Mouse (Mus musculus) liver, adult 2 months (tissue): ENCODE measurements around the gene Fam181a.

Source experiments
- CTCF ChIP-seq: fragments of 200-500 bp; IDR thresholded peaks from 2 replicates; pipeline ENCODE4 v1.5.1; 2011; ENCODE audit warnings: low read depth, low read length, control low read depth
- POLR2A ChIP-seq: fragments of 200-500 bp; IDR thresholded peaks from 2 replicates; pipeline ENCODE4 v1.6.1; 2011; ENCODE audit warnings: low read length, control low read depth; ENCODE audit not compliant: insufficient read depth; ENCODE audit errors: extremely low read depth

DNA sequence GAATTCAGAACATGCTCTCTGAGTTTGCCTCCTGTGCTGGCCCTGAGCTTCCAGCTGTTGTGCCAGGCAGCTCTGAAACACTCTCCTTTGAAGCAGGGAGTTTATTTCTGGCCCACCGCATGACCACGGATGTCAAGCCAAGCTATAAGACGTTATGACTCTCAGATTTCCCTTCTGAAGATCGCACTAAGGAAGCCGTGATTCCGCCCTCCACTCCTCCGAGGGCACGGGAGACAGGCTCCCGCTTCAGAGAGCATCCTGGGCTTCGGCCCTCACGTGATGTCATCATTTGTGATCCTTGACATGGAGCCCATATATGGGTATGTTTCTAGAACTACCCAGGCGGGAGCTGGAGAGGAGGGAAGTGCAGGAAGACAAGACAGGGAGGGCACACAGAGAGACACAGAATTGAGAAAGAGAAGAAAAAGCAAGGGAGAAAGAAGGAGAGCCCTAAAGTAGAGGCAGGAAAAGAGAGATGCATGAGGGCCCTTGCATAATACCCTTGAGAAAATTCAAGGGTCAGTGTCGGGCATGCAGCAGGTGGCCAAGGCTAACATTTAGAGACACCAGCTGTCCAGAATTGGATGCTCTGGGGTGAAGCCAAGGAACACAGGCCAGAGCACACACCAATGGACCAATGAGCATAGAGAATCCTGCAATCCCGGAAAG is 45.1 kb downstream of the Fam181a start, which contains the start of gene Asb2:
- TF ChIP-seq CTCF = no peak
- TF ChIP-seq POLR2A = no peak
